Mouse (Mus musculus): ENCODE results near the gene Josd2.

The Josd2 gene

DNA sequence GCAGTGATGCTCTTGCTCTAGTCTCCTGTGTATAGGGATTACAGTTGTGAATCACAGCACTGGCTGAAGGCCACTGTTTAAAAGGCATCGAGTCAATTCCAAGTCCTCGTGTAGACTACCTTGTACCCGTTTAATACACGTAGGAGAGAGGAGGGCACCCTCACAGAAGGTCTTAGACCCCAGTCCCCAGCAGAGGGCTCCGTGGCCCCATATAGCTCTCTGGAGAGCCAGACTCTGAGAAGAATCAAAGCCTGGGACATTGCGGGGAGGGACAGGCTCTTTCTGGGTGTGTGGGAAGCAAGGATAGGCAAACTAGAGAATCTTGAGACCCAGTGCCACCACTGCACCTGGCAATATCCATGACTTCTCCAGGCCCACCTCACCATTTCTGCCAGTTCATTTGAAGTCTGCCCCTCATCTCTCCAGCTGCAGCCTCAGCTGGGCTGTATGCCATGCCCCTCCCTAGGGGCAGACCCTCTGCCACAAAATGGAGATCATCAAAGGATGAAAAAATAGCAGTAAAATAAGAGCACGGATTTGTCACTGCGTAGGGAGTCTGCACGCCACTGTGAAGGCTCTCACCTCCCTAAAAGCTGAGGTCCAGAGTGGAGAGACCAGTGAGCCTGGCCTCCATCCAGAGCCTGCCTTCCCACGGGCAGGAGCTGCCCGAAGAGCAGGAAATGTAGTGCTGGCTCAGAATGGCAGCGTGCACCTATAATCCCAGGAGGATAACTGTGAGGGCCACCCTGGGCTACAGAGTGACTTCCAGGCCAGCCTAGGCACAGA lies 21.5 kb upstream of the Josd2 start:
- DNase-seq (ENCODE audit: low read depth, low spot score) = no peak

DNA sequence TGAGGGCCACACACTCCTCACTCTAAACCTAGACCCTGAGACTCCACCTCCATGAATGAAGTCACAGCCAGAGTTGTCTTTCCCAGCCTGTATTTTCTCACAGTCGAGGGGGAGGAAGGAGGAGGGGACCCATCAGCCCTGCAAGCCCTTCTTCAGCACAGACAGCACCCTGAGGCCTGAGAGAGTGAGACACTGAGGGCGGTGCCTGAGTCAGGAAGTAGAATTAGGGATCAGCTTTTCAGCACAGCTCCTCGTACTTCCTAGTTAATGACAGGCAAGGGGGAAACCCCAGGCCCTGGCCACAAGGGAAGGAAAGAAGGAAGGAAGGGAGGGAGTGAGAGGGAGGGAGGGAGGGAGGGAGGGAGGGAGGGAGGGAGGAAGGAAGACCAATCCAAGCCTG lies 14.5 kb upstream of the Josd2 start:
- no peak for DNase-seq (ENCODE audit: low read depth, low spot score)

DNA sequence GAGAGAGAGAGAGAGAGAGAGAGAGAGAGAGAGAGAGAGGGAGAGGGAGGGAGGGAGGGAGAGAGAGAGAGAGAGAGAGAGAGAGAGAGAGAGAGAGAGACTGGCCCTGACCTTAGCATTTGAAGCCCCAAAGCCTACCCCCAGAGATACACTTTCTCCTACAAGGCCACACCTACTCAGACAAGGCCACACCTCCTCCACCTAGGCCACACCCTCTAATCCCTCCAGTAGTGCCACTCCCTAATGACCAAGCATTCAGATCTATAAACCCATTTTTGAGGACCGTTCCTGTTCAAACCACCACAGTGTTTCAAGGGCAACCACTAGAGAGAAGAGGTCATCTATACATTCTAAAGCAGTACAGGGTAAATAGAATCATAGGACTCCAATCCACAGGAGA lies 11.5 kb upstream of the Josd2 start:
- no peak for DNase-seq (ENCODE audit: low read depth, low spot score)

DNA sequence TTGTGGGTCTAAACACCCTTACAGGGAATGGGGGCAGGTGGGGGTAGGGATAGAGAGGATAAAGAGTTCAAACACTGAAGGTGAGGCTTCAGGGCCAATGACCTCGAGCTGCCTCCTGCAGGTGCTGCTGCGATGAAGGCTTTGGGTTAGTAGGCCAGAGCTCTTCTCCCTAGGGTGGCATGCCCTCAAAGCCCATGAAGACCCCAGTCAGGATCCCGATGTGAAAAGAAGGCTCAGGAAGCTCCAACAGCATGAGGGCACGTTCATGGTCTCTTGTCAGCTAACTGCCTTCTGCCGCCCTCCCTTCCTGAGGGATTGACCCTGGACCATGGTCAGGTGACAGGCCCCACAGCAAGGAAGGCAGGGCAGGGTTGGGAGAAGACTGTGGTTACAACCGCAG lies 7.7 kb upstream of the Josd2 start:
- DNase-seq (ENCODE audit: low read depth, low spot score) = no peak

DNA sequence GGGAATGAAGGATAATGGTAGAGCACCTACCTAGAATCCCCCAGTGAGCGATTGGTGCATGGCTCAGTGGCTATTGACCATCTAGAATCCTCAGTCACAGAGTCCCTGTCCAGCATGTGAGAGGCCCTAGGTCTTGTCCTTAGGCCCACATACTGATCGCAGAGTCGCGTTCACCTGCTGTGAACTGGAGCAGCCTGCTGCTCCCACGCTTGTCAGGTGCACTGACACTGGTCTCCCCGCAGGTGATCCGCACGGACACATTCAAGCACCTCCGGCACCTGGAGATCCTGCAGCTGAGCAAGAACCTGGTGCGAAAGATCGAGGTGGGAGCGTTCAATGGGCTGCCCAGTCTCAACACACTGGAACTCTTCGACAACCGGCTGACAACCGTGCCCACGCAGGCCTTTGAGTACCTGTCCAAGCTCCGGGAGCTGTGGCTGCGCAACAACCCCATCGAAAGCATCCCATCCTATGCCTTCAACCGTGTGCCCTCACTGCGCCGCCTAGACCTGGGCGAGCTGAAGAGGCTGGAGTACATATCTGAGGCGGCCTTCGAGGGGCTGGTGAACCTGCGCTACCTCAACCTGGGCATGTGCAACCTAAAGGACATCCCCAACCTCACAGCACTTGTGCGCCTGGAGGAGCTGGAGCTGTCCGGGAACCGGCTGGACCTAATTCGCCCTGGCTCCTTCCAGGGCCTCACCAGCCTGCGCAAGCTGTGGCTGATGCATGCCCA lies 6.8 kb upstream of the Josd2 start:
- no peak for DNase-seq (ENCODE audit: low read depth, low spot score)

DNA sequence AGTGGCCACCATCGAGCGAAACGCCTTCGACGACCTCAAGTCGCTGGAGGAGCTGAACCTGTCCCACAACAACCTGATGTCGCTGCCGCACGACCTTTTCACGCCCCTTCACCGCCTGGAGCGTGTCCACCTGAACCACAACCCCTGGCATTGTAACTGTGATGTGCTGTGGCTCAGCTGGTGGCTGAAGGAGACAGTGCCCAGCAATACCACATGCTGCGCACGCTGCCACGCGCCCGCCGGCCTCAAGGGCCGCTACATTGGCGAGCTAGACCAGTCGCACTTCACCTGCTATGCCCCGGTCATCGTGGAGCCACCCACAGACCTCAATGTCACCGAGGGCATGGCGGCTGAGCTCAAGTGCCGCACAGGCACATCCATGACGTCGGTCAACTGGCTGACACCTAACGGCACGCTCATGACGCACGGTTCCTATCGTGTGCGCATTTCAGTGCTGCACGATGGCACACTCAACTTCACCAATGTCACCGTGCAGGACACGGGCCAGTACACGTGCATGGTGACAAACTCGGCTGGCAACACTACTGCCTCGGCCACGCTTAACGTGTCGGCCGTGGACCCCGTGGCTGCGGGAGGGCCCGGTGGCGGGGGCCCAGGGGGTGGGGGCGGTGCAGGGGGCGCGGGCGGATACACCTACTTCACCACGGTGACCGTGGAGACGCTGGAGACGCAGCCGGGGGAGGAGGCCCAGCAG lies 6.1 kb upstream of the Josd2 start:
- no peak for DNase-seq (ENCODE audit: low read depth, low spot score)

DNA sequence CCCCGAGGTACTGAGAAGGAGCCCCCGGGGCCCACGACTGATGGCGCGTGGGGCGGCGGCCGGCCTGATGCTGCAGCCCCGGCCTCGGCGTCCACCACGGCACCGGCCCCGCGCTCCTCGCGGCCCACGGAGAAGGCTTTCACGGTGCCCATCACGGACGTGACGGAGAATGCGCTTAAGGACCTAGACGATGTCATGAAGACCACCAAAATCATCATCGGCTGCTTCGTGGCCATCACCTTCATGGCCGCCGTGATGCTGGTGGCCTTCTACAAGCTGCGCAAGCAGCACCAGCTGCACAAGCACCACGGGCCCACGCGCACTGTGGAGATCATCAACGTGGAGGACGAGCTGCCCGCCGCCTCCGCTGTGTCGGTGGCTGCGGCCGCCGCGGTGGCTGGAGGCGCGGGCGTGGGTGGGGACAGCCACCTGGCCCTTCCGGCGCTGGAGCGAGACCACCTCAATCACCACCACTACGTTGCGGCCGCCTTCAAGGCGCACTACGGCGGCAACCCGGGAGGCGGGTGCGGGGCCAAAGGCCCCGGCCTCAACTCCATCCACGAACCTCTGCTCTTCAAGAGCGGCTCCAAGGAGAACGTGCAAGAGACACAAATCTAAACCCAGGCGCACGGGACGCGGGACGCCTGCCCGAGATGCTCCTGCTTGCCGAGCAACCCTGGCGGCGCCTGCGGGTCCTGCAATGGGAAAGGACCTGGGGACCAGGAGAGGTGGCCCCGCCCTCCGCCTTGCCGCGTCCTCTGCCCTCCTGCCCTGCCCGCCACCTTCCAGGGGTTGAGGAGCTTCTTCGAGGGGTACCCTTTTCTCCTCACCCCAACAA lies 5.3 kb upstream of the Josd2 start:
- no peak for DNase-seq (ENCODE audit: low read depth, low spot score)

DNA sequence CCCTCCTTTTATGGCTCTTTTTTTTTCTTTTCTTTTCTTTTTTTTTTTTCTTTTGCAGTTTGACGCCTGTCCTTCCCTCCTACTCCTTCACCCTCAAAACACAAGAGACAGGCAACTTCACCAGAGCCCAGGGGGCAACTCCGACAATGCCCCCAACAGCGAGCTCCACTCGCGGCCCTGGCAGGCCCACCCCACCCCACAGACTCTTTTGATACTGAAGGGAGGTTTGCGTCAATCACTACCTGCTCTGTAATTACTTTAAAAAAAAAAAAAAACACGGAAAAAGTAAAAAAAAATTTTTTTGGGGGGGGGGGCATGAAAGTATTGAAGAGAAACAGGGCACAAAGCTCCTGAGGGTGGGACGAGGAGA lies 4.7 kb upstream of the Josd2 start:
- DNase-seq (ENCODE audit: low read depth, low spot score) = no peak

DNA sequence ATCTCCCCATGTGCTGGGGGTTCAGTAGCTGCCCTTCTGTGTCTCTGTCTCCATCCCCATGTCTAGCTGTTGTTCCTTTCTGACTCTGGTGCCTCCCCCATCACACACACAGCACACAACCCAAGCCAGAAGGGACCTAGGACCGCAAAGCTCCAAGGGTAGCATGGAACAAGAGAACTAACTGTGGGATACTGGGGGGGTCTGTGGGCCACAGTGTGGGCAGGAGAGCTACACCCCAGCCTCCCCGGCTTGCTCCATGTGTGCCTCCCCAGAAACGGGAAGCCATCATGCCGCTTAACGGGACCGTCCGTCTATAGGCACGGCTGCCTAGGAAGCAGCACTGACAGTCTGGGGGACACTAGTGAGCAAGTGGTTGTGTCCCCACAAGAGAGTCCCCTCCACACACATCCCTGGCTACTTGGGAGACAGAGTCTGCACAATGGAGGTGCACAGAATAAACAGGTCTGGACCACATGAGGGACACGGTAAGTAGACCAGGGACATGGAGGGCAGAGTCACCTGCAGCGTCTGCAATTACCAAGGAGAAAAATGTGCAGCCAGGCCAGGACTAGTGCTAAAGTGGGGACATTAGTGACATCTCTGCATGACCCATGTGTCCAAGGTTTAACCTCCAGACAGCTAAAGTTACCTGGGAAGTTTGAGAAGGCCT lies 4.1 kb upstream of the Josd2 start:
- no peak for DNase-seq (ENCODE audit: low read depth, low spot score)

DNA sequence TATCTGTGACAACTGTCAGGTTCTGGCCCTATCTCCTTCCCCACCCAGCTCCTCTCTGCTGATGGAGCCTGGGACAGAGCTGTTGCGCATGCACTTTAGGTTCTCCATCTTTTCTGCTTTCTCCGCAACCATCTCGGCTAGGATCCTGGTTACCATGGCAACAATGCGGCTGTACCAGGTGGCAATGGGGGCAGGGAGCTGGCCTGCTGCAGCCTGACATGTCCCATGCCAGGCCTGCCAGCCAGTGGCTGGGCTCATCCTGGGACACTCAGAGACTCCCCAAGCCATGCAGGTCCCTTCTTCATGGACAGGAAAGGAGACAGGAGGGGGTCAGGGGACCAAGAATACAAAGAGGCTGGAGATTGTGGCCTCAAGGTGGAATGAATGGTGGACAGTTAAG lies 3.3 kb upstream of the Josd2 start:
- DNase-seq (ENCODE audit: low read depth, low spot score) = no peak

DNA sequence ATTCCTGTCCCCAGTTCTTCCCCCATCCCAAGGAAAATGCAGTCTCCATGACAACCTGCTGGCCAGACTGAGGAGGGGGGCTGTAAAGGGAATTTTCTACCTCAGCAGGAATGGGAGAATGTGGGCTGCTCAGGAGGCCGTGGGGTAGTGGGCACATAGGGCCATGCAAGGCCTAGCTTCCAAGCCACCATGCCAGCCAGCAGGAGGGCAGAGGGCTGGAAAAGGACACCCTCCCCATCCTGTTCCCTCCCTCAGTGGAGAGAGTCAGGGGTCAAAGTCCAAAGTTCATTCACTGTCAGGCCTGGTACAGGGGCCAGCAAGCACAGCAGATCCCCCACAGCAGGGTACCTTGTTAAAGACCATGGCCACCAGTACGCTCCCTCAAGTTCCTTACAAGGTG lies 2.7 kb upstream of the Josd2 start, which contains the start of gene Aspdh:
TSS of gene Aspdh (plus strand) at position 281 of the 400 bp plus-strand sequence.
- DNase-seq (ENCODE audit: low read depth, low spot score) = no peak

DNA sequence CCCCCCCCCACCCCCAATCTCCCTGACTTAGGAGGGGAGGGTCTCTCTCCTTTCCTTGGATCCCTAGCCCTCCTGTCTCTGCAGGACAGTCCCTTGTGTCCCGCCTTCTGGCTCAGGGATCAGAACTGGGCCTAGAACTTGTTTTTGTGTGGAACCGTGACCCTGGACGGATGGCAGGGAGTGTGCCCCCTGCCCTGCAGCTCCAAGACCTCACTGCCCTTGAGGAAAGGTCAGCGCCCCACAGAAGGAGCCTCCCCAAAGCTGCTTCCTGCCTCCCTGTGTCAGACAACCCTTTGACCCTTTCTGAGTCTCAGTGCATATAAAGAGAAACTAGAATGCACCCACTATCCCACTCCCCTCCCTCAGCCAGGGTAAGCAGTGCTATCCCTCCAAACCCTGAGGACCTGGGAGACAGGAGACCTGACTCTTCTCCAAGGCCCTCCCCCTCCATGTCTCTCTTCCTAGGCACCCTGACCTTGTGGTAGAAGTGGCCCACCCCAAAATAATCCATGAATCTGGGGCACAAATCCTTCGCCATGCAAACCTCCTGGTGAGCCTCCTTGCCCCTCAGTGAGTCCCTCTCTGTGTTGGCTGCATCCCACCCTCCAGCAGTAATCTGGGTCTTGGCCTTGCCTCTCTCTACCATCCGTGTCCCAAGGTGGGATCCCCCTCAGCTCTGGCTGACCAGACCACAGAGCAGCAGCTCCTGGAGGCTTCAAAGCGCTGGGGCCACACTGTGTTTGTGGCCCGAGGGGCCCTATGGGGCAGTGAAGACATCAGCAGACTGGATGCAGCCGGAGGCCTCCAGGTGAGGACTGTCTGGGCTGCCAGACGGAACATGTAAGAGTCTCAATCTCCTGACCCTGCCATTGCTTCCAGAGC lies 1.5 kb upstream of the Josd2 start:
- no peak for DNase-seq (ENCODE audit: low read depth, low spot score)

DNA sequence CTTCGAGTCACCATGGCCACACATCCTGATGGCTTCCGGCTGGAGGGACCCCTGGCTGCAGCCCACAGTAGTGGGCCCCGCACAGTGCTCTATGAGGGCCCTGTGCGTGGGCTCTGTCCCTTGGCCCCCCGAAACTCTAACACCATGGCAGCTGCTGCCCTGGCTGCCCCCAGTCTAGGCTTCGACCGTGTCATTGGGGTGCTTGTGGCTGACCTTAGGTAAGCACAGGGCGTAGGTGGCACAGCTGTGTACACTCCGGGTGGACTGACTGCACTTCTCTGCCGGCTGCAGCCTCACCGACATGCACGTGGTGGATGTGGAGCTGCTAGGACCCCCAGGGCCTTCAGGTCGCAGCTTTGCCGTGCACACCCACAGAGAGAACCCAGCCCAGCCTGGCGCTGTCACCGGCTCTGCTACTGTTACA lies 880 bp upstream of the Josd2 start:
- DNase-seq (ENCODE audit: low read depth, low spot score) = no peak

DNA sequence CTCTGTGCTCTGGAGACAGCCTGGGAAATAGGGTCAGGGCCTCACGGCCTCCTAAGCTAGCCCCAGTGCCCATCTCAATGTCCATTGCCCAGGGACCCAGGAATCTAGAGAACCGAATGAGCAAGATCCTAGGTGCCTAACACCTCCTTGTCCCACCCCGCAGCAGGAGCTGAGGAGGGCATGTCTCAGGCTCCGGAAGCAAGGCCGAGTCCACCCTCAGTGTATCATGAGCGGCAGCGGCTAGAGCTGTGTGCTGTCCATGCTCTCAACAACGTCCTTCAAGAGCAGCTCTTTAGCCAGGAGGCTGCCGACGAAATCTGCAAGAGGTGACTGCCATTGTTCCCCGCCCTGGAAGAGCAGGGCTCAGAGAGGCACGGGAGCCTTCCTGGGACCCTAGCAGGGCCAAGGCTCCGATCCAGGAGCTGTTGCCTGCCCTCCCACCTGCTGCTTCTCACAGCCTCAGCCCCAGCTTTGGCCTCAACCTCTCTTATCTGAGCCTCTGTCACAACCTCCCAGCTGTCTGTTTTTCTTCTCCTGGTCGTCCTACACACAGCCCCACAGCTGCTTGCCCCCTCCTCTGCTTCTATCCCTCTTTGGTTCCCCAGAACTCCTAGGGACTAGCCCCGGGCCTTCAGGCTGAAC lies 985 bp downstream of the Josd2 start:
- DNase-seq (ENCODE audit: low read depth, low spot score) = no peak

DNA sequence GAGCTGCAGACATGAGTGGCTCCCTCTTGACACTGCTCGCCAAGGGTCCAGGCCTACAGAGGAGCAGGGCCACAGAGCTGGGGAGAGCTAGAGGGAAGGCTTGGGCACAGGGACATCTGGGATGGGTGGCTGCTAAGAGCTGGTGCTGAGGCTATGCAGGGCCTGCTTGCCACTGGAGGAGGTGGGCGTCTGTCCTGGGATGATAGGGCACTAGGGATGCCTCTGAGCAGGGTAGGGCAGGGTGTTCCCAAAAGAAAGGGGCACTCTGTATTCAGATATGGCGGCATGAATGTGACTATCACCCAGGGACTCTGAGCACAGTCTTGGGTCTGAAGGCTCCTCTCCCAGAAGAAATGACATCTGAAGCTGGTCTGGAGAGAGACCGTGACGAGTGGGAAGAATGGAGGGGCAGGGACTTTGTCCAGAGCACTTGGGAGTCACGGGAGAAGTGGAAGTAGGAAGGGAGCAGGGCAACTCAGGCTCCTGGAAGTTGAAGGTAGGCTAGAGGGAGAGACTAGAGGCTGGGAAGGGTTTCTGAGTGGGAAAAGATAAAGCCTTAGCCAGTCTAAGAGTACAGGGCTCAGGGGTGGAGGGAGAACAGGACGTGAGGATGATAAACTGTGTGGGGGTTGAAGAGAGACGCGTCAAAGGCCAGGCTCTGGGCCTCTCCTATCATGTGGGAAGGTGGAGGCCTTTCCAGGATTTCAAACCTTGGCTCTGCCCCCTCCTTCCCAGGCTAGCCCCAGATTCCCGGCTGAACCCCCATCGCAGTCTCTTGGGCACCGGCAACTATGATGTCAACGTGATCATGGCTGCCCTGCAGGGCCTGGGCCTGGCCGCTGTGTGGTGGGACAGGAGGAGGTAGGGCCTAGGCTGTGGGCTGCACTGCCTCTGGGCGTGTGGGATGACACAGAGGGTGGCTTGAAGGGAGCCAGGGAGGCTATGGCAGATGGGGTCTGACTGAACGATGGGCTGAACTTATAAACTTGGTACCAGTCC lies 2.2 kb downstream of the Josd2 start:
- no peak for DNase-seq (ENCODE audit: low read depth, low spot score)

DNA sequence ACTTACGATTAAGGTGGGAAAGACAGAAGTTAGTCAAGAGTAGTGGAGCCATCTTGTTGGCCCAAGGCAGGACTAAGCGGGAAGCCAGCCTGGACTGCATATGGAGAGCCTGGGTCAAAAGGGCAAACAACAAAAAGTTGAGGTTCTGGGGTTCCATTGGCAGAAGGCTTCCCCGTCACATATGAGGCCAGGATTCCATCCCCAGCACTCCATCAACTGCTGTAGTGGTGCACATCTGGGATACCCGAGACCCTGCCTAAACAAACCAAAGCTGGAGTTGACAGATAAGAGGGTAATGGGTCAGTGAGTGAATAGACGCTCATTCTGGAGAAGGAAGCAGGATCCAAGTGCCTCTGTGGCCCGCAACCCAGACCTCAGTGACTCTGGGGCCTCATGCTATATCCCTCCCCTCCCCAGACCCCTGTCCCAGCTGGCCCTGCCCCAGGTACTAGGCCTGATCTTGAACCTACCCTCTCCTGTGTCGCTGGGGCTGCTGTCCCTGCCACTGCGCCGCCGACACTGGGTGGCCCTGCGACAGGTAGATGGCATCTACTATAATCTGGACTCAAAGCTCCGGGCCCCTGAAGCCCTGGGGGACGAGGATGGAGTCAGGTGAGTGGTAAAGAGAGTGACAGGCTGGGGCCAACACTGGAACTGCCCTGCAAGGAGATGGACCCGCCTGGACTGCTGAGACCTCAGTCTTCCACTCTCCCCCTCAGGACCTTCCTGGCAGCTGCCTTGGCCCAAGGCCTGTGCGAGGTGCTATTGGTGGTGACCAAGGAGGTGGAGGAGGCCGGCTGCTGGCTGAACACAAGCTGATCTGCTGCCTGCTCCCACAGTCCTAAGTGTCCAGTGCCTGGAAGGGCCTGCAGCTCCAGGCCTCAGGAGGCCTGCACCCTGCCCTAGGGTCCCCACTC lies 3.2 kb downstream of the Josd2 start:
- no peak for DNase-seq (ENCODE audit: low read depth, low spot score)

DNA sequence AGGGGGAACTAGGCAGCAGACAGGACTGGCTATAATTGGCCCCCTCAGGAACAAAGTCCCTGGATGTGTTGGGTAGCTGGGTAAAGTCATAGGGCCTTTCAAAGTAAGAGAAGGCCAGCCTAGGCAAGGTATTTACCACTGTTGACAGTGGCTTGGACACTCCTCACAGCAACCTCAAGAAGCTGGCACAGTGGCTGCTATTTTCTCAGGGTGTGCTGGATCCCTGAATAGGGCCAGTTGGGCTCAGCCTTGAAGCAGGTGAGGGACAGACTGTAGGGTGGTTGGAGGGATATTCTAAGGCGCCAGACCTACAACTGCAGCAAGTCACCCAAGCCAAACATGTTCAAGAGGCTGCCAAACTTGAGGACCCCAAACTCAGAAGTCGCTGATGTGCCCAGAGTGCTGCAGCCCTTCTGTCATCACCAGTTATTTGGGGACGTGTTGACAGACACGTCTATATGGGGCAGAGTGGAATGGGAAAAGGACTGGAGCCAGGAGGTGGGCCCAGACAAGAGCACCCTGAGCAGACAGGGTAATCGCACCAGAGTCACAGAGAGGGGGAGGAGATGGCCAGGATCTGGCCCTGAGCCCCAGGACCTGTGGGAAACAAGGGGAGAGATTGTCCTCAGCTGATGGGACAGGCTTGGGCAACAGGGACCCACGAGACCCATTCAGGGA lies 4.2 kb downstream of the Josd2 start:
- no peak for DNase-seq (ENCODE audit: low read depth, low spot score)
